Mouse (Mus musculus) neural tube, embryonic 12.5 days (tissue): ENCODE data around the gene Tmem202. TPM values are rescaled to one million over a fixed set of nuclear protein-coding genes. Genes with fewer than 3 reads are reported as not detected.

Source experiments
- ATAC-seq: fragments of 200-750 bp; cut with Nextera tagmentation; 2 replicates; pipeline ENCODE4 v1.8.0; 2017; ENCODE audit warnings: low read depth, mild to moderate bottlenecking, moderate TSS enrichment, moderate library complexity; ENCODE audit not compliant: low FRiP score
- H3K27ac ChIP-seq: fragments of 300-500 bp; sonication (generic); 2 replicates; pipeline ENCODE4 v1.5.1; 2016
- H3K27me3 ChIP-seq: fragments of 300-500 bp; sonication (generic); replicated peaks from 2 replicates; pipeline ENCODE4 v1.6.1; 2016; ENCODE audit warnings: mild to moderate bottlenecking
- H3K36me3 ChIP-seq: fragments of 300-500 bp; sonication (generic); 2 replicates; pipeline ENCODE4 v1.6.1; 2016; ENCODE audit warnings: mild to moderate bottlenecking
- H3K4me1 ChIP-seq: fragments of 300-500 bp; sonication (generic); 2 replicates; pipeline ENCODE4 v1.6.1; 2016
- H3K4me2 ChIP-seq: fragments of 300-500 bp; sonication (generic); replicated peaks from 2 replicates; pipeline ENCODE4 v1.6.1; 2016; ENCODE audit warnings: mild to moderate bottlenecking
- H3K4me3 ChIP-seq: fragments of 300-500 bp; sonication (generic); 2 replicates; pipeline ENCODE4 v1.5.1; 2016
- H3K9ac ChIP-seq: fragments of 300-500 bp; sonication (generic); 2 replicates; pipeline ENCODE4 v1.6.1; 2016; ENCODE audit warnings: mild to moderate bottlenecking
- H3K9me3 ChIP-seq: fragments of 300-500 bp; sonication (generic); 2 replicates; pipeline ENCODE4 v1.6.1; 2016; ENCODE audit warnings: mild to moderate bottlenecking
- WGBS: fragments of 180-500 bp; shearing (Covaris S2); methylation state at CpG from one replicate; pipeline ENCODE4 v1.1.7; 2016; 5-methylcytosine and 5-hydroxymethylcytosine counted together
- polyA plus RNA-seq: library from polyadenylated mRNA; unstranded; fragments of >200 nt; fragmentation: Nextera tagmentation; extraction: Ambion mirVana; gene quantifications from 2 replicates; pipeline ENCODE4 v1.2.1, GENCODE M21; 2016

The Tmem202 gene
- polyA plus RNA-seq, 1 experiment from 2014 or later = not detected

DNA sequence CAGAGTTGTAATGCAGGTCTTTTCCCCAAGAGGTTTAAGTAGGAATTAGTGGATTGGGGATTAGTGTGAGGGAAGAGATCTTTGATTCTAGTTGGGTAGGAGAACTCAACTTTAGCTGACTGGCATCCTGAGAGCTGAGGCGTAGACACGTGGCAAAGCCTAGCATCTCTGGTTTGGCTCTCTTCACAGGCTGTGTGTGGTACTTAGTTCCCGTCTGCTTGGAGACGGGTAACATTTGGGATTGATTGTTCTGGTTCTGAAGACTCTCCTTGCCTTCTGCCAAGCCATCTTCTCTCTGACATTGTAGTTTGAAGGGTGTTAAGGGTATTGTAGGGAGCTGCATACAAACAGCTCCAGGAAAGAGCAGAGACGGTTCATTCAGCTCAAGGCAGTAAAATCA is 13.0 kb upstream of the Tmem202 start:
- H3K4me2 ChIP-seq = no peak overlapping the region
- peaks cover 25% of the 10 kb centered on the region for H3K36me3 ChIP-seq
- no peaks in the 10 kb centered on the region for H3K9me3 ChIP-seq
- 88% methylated on average over 5 of the region's 5 CpGs for WGBS
- no peak overlapping the region for H3K9ac ChIP-seq
- H3K4me1 ChIP-seq = no peaks in the 10 kb centered on the region
- H3K27ac ChIP-seq = no peak overlapping the region
- no peaks in the 10 kb centered on the region for H3K27me3 ChIP-seq
- no peak for ATAC-seq
- H3K4me3 ChIP-seq = no peak overlapping the region

DNA sequence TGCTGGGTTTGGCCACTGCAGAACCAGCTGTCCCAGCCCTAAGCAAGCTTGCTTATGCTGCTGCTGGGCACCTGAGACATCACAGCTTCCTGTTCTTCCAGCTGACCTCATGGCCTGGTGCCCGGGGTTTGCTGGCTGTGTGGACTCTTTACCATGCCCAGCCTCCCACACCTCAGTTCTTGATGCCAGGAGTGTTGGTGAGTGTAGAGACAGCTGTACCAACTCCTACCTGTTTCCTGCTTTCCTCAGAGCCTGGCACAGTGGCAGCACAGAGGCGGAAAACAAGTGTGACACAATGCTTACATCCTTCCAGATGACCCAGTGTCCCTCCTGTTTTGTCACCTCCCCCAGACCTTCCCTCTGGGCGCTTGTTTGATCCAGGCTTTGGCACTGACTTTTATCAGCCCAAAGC is 12.0 kb upstream of the Tmem202 start:
- Histone ChIP-seq H3K4me1 (no peaks in the 10 kb centered on the region), H3K36me3 (peaks cover 15% of the 10 kb centered on the region), H3K9ac (no peak overlapping the region), H3K27me3 (no peaks in the 10 kb centered on the region), H3K4me2 (no peak overlapping the region), H3K27ac (no peak overlapping the region), H3K9me3 (no peaks in the 10 kb centered on the region), H3K4me3 (no peak overlapping the region)
- no peak for ATAC-seq
- WGBS = 82% methylated on average over 3 of the region's 3 CpGs

DNA sequence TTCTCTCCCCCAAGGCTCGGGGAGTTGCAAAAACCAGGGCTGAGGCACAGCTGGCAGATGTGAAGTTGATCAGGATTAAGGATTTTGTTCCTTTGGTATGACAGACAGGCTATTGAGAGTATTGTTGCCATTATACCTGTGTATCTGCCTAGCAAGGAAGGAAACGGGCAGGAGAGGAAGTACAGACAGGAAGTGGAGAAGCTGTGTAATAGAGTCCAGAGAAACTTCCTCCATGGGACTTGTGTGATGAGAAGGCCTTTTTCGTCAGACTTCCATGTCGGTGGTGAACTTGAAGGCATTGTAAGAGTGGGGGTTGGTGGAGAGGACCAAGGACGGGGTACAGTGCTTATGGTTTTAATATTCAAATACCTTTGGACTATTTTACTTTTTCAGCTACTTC is 11.4 kb upstream of the Tmem202 start:
- 87% methylated on average over 5 of the region's 5 CpGs for WGBS
- Histone ChIP-seq H3K27ac (no peak overlapping the region), H3K4me2 (no peak overlapping the region), H3K9me3 (no peaks in the 10 kb centered on the region), H3K4me3 (no peak overlapping the region), H3K9ac (no peak overlapping the region), H3K27me3 (no peaks in the 10 kb centered on the region), H3K36me3 (peaks cover 15% of the 10 kb centered on the region), H3K4me1 (no peaks in the 10 kb centered on the region)
- no peak for ATAC-seq

DNA sequence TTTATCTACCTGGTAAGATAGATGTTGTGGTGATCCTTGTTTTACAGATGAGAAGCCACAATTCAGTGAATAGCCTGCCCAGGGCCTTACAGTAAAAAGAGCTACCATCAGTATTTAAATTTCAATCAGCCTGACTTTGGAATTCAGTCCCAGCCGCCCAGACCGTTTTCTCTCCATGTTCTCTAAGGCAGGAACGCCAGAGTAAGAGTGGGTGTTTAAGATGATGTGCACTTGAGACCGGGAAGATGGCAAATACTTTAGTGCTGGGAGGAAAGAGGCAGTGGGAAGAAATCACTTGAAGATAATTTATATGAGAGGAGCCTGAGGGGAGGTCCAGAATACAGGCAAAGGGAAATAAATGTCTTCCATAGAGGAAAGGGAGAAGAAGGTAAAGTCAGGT is 10.4 kb upstream of the Tmem202 start:
- H3K9ac ChIP-seq = no peak overlapping the region
- no peak overlapping the region for H3K27ac ChIP-seq
- H3K9me3 ChIP-seq = no peaks in the 10 kb centered on the region
- H3K4me1 ChIP-seq = no peaks in the 10 kb centered on the region
- H3K4me3 ChIP-seq = no peak overlapping the region
- H3K36me3 ChIP-seq = peaks cover 9% of the 10 kb centered on the region
- H3K4me2 ChIP-seq = no peak overlapping the region
- 90% methylated on average over 4 of the region's 4 CpGs for WGBS
- ATAC-seq = no peak
- H3K27me3 ChIP-seq = no peaks in the 10 kb centered on the region

DNA sequence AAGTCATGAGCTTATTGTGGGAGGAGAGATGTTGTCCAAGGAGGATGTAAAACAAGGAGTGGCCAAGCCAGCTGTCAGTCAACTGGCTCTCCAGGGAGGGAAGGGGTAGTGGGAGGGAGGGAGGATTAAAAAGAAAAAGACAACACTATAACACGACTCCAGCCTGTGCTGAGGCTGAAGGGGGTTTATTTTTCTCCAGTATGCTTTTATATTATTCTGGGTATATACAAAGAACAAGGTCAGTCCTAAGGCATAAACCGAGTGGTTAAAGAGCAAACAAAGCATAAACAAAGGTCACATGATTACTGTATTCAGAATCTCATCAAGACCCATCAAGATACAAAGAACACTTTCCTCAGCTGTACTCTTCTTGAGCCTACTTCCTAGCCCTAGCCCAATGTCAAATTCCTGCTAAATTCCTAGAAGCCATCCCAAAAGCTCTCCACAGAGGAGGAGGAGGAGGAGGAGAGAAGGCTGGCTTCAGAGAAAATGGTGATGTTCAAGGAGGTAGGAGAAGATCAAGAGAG is 9.4 kb upstream of the Tmem202 start:
- no peaks in the 10 kb centered on the region for H3K27me3 ChIP-seq
- no peak overlapping the region for H3K9ac ChIP-seq
- H3K4me2 ChIP-seq = no peak overlapping the region
- no peak overlapping the region for H3K4me3 ChIP-seq
- ATAC-seq = no peak
- H3K9me3 ChIP-seq = no peaks in the 10 kb centered on the region
- no peaks in the 10 kb centered on the region for H3K4me1 ChIP-seq
- no peak overlapping the region for H3K27ac ChIP-seq
- no peaks in the 10 kb centered on the region for H3K36me3 ChIP-seq
- 66% methylated on average over 2 of the region's 2 CpGs for WGBS

DNA sequence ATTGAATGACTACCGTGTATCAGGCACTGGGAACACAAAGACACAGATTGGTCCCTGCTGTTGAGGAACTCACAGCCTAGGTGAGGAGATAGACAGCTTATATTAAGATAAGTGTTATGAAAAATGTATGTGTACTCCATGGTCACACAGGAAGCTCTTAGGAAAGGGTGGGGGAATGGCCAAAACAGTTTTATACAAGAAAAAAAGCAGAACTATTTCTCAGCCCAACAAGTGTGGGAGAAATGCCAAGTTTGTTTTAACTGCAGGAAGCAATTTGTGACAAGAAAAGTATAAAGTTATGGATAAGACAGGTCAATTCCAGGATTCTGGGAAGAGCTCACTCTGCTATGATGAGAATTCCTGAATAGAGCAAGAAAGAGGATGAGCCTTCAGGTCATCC is 8.2 kb upstream of the Tmem202 start:
- Histone ChIP-seq H3K27ac (no peak overlapping the region), H3K27me3 (no peaks in the 10 kb centered on the region)
- ATAC-seq = no peak

DNA sequence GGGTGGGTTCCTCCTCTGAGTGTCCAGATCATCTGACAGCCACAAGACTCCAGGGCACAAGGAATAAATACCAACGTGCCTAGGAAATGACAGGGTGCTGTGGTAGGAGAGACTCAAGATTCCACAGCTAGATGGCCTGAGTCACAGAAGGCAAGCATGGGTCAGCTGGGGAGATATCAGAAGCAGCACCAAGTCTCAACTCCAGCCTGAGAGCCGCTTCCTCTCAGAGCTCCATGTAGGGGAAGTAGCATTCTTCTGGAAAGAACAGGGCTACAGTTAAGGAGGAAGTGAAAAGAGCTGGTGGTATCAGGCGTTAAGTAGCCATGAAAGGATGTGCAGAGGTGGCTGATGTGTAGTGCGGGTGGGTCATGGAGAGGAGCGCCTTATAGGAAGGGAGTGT is 5.1 kb upstream of the Tmem202 start:
- no peak for ATAC-seq
- H3K27me3 ChIP-seq = no peaks in the 10 kb centered on the region

More for the DNA sequence above, 8.2 kb upstream of the Tmem202 start:
- H3K4me1 ChIP-seq = no peaks in the 10 kb centered on the region
- WGBS = 90% methylated on average over 1 of the region's 1 CpGs
- no peaks in the 10 kb centered on the region for H3K36me3 ChIP-seq
- no peak overlapping the region for H3K9ac ChIP-seq
- H3K9me3 ChIP-seq = no peaks in the 10 kb centered on the region
- no peak overlapping the region for H3K4me3 ChIP-seq
- H3K4me2 ChIP-seq = no peak overlapping the region

DNA sequence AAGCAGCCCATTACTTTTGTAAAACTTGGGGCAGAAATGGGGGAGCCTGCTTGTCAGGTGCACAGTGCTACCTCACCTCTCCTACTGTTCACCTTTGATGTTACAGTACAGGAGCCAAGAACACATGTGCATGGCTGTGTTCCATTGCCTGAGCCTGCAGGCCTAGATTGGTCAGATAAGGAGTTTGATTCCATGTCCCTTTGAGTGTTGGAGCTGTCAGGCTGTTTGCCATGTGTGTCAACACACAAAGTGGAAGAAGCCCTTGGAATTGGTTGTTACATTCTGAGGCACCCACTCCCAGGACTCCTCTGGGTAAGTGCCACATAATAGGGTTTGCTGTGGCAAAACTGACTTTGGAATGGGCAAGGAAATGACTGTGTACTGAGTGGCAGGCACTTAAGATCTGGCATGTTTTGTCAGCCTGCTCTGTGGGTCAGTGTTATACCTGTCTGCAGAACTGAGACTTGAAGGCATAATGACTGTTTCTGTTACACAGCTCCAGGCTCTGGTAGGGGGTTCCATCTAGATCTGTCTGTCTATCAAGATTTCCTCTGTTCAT is 3.2 kb upstream of the Tmem202 start:
- H3K27ac ChIP-seq = no peak overlapping the region
- no peak overlapping the region for H3K4me3 ChIP-seq
- no peak for ATAC-seq
- no peak overlapping the region for H3K9ac ChIP-seq
- H3K27me3 ChIP-seq = no peaks in the 10 kb centered on the region
- peaks cover 20% of the 10 kb centered on the region; the same call in 1 of the 2 replicates for H3K4me1 ChIP-seq
- H3K4me2 ChIP-seq = no peak overlapping the region
- H3K9me3 ChIP-seq = no peaks in the 10 kb centered on the region
- no peaks in the 10 kb centered on the region for H3K36me3 ChIP-seq

More for the DNA sequence above, 5.1 kb upstream of the Tmem202 start:
- no peak overlapping the region for H3K27ac ChIP-seq
- H3K9ac ChIP-seq = no peak overlapping the region
- H3K4me2 ChIP-seq = no peak overlapping the region
- H3K36me3 ChIP-seq = no peaks in the 10 kb centered on the region
- H3K9me3 ChIP-seq = no peaks in the 10 kb centered on the region
- 85% methylated on average over 5 of the region's 5 CpGs for WGBS
- no peak overlapping the region for H3K4me3 ChIP-seq
- H3K4me1 ChIP-seq = peaks cover 11% of the 10 kb centered on the region; the same call in 1 of the 2 replicates

DNA sequence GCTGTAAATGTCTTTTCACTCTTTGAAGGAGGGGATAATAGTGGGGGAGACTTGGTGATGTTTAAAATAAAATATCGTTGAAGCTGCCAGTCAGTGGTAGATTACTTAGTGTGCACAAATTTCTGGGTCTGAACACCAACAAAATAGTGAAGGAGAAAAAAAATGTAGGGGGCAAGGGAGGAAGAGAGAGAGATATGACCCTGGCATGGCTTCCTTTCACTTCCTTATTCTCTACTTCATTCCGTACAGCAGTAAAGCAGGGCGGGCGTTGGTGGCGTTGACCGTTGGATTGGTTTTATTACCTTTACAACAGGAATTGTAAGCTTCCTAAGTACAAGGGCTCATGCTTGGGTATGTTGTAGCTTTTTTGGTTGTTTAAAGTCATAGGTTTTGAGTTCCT is 2.0 kb upstream of the Tmem202 start:
- 83% methylated on average over 6 of the region's 6 CpGs for WGBS
- H3K9me3 ChIP-seq = no peaks in the 10 kb centered on the region
- H3K36me3 ChIP-seq = no peaks in the 10 kb centered on the region
- ATAC-seq = no peak
- no peak overlapping the region for H3K4me3 ChIP-seq
- no peak overlapping the region for H3K27ac ChIP-seq
- H3K4me1 ChIP-seq = peaks cover 20% of the 10 kb centered on the region; the same call in 1 of the 2 replicates
- no peak overlapping the region for H3K9ac ChIP-seq
- no peaks in the 10 kb centered on the region for H3K27me3 ChIP-seq
- H3K4me2 ChIP-seq = no peak overlapping the region; the same call in 1 of the 2 replicates

DNA sequence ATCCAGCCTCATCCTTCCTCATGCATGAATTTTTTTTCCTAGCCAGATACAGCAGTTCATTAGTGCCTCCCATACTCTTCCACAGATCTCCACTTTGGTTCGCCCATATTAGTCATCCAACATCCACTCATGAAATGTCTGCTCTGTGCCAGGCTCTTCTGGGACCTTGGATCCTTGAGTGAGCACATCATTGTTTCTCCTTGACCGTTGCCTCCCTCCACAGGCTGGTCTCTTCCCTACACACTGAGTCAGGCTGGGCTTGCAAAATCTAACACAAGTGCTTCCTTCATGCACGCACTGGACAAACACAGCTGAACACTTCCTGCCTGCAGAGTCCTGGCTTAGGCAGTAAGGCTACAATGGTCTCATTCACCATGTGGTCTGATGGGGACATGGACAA is 2.0 kb downstream of the Tmem202 start:
- 89% methylated on average over 3 of the region's 3 CpGs for WGBS

DNA sequence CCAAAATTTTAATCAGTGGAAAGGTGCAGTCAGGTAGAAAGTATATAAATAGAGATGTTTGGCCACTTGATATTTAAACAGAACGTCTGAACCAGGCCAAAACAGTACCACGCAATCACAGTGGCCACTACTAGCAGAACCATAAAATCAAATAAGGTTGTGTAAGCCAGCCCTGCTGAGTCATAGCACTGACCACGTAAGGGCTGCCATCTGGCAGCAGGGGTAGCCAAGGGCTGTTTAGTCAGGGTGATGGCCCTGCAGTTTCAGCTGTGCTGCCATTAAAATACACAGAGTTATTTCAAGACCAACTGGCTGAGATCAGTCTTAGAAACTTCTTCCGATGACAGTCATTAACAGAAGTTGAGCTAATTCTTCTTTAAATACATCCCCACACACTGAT is 5.8 kb downstream of the Tmem202 start:
- Histone ChIP-seq H3K4me3 (no peak overlapping the region), H3K4me2 (no peak overlapping the region), H3K9ac (no peak overlapping the region), H3K4me1 (no peaks in the 10 kb centered on the region), H3K27ac (no peak overlapping the region), H3K36me3 (no peaks in the 10 kb centered on the region), H3K27me3 (no peaks in the 10 kb centered on the region), H3K9me3 (no peaks in the 10 kb centered on the region)
- no peak for ATAC-seq
- 69% methylated on average over 4 of the region's 4 CpGs for WGBS

More for the DNA sequence above, 2.0 kb downstream of the Tmem202 start:
- Histone ChIP-seq H3K27ac (no peak overlapping the region), H3K9me3 (no peaks in the 10 kb centered on the region), H3K4me3 (no peak overlapping the region), H3K4me2 (no peak overlapping the region), H3K27me3 (no peaks in the 10 kb centered on the region), H3K36me3 (no peaks in the 10 kb centered on the region), H3K4me1 (peaks cover 20% of the 10 kb centered on the region; the same call in 1 of the 2 replicates), H3K9ac (no peak overlapping the region)
- ATAC-seq = no peak

DNA sequence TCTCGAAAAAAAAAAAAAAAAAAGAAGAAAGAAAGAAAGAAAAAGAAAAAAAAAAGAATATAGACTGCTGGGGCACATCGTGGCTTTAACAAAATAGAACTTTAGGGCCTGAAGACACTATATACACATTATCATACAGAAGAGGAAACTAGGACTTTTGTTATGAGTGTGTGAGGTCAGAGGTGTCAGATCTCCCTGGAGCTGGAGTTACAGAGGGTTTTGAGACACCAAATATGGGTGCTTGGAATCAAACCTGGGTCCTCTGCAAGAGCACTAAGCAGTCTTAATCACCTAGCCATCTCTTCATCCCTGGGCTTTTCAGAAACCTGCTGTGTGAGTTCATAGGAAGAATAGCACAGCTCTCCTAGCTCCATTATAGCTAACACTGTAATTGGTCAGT is 6.2 kb downstream of the Tmem202 start:
- no peak for ATAC-seq
- H3K9ac ChIP-seq = no peak overlapping the region
- H3K4me2 ChIP-seq = no peak overlapping the region
- no peak overlapping the region for H3K27ac ChIP-seq
- H3K36me3 ChIP-seq = no peaks in the 10 kb centered on the region
- 78% methylated on average over 2 of the region's 2 CpGs for WGBS
- no peaks in the 10 kb centered on the region for H3K27me3 ChIP-seq
- no peaks in the 10 kb centered on the region for H3K4me1 ChIP-seq
- no peaks in the 10 kb centered on the region for H3K9me3 ChIP-seq
- no peak overlapping the region for H3K4me3 ChIP-seq

DNA sequence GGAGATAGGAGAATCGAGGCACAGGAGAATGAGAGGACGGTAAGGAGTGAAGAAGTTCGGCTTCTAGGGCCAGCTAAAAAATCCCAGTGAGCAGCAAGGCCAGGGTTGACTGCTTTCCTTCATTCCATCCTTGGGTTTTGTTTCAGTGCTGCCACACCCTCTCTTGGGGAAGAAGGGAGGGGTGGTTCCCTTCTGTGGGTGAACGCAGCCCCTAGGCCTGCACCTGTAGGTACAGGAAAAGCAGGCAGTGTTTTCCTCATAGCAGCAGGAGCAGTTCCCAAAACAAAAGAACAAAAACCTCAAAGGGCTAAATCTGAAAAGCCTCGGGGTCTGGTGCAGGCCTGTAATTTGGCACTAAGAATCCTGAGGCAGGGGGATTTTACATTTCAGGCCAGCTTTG is 8.0 kb downstream of the Tmem202 start:
- Histone ChIP-seq H3K9me3 (no peaks in the 10 kb centered on the region), H3K27ac (no peak overlapping the region), H3K27me3 (no peaks in the 10 kb centered on the region), H3K36me3 (no peaks in the 10 kb centered on the region), H3K4me3 (no peak overlapping the region), H3K4me2 (no peak overlapping the region), H3K4me1 (no peaks in the 10 kb centered on the region), H3K9ac (no peak overlapping the region)
- whole genome bisulfite sequencing = 25% methylated on average over 5 of the region's 5 CpGs
- no peak for ATAC-seq
